Mouse (Mus musculus) ES-E14 (cell line): ENCODE results near the gene Cdc20.

Experiments used
- HCFC1 ChIP-seq: IDR thresholded peaks from 2 replicates; pipeline ENCODE4 v1.6.1; 2012; ENCODE audit warnings: low read length, inconsistent platforms, borderline replicate concordance; ENCODE audit not compliant: insufficient read depth
- MAFK ChIP-seq: IDR thresholded peaks from 2 replicates; pipeline ENCODE4 v1.6.1; 2014; ENCODE audit warnings: mild to moderate bottlenecking, low read depth, low read length, inconsistent platforms; ENCODE audit not compliant: insufficient read depth

DNA sequence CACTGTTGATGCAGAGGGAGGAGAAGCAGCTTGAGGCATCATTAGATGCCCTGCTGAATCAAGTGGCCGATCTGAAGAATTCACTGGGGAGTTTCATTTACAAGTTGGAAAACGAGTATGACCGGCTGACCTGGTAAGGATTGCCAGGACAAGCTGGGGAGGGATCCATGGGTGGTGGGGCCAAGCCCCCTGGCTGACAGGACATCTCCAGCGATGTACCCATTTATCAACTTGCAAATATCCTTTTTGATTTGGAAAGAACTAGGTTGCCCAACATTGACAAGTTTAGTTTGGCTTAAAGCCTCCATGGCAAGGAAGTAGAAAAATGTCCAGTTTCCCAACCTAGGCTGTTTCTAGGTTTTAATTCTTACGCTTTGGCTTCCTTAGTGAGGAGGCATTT lies 26.3 kb downstream of the Cdc20 start:
- TF ChIP-seq HCFC1 (no peak), MAFK (no peak)
